Mouse (Mus musculus) lung, embryonic 14.5 days (tissue): ENCODE measurements at regions not wholly inside any gene's neighbourhood (a gene's known extent, or its start where the extent isn't known, plus 50 kb on each side); places are given as distances from the start of the nearest gene placed in this dataset.

Source experiments
- ATAC-seq: fragments of 200-750 bp; cut with Nextera tagmentation; 2 replicates; pipeline ENCODE4 v1.8.0; 2017; ENCODE audit warnings: mild to moderate bottlenecking, moderate TSS enrichment, moderate library complexity; ENCODE audit not compliant: insufficient read depth
- DNase-seq: peaks from one replicate; pipeline ENCODE4 v3.0.0-alpha.2; 2015
- H3K27ac ChIP-seq: fragments of 300-500 bp; sonication (generic); 2 replicates; pipeline ENCODE4 v1.5.1; 2014; ENCODE audit warnings: low read depth, mild to moderate bottlenecking, moderate library complexity
- H3K27me3 ChIP-seq: fragments of 300-500 bp; sonication (generic); 2 replicates; pipeline ENCODE4 v1.6.1; 2014; ENCODE audit warnings: low read length, control low read depth; ENCODE audit not compliant: insufficient read depth
- H3K36me3 ChIP-seq: fragments of 300-500 bp; sonication (generic); 2 replicates; pipeline ENCODE4 v1.6.1; 2014; ENCODE audit warnings: control low read depth; ENCODE audit not compliant: insufficient read depth
- H3K4me1 ChIP-seq: fragments of 300-500 bp; sonication (generic); 2 replicates; pipeline ENCODE4 v1.6.1; 2014; ENCODE audit warnings: antibody characterized with exemption, control low read depth; ENCODE audit not compliant: insufficient read depth
- H3K4me2 ChIP-seq: fragments of 300-500 bp; sonication (generic); 2 replicates; pipeline ENCODE4 v1.6.1; 2014; ENCODE audit warnings: mild to moderate bottlenecking
- H3K4me3 ChIP-seq: fragments of 300-500 bp; sonication (generic); 2 replicates; pipeline ENCODE4 v1.5.1; 2014; ENCODE audit warnings: low read depth, low read length
- H3K9ac ChIP-seq: fragments of 300-500 bp; sonication (generic); 2 replicates; pipeline ENCODE4 v1.6.1; 2014
- H3K9me3 ChIP-seq: fragments of 300-500 bp; sonication (generic); 2 replicates; pipeline ENCODE4 v1.6.1; 2016; ENCODE audit warnings: low read depth, low read length, control low read depth
- CTCF ChIP-seq: IDR thresholded peaks from 2 replicates; pipeline ENCODE4 v1.5.1; 2016; ENCODE audit warnings: antibody characterized with exemption, low read depth
- WGBS: fragments of 180-500 bp; shearing (Covaris S2); extraction: QIAGEN DNeasy Blood & Tissue Kit; methylation state at CpG from one replicate; pipeline ENCODE4 v1.1.7; 2014; 5-methylcytosine and 5-hydroxymethylcytosine counted together

GRCm38 (mm10) chr13:29109064-29109856 is 155.7 kb upstream of the Sox4 start:
- Histone ChIP-seq H3K27ac (no peak overlapping the region), H3K4me2 (no peak overlapping the region), H3K4me1 (no peaks in the 10 kb centered on the region), H3K9ac (no peak overlapping the region), H3K36me3 (no peaks in the 10 kb centered on the region), H3K9me3 (no peaks in the 10 kb centered on the region), H3K27me3 (no peaks in the 10 kb centered on the region), H3K4me3 (no peak overlapping the region)
- DNase-seq = no peak
- no peak for TF ChIP-seq CTCF
- ATAC-seq = no peak
- WGBS = 80% methylated on average over 18 of the region's 18 CpGs

GRCm38 (mm10) chr13:29108214-29108613 is 154.7 kb upstream of the Sox4 start:
- 74% methylated on average over 6 of the region's 6 CpGs for WGBS
- no peak for TF ChIP-seq CTCF
- Histone ChIP-seq H3K4me1 (no peaks in the 10 kb centered on the region), H3K4me3 (no peak overlapping the region), H3K4me2 (no peak overlapping the region), H3K36me3 (no peaks in the 10 kb centered on the region), H3K27ac (no peak overlapping the region), H3K9me3 (no peaks in the 10 kb centered on the region), H3K9ac (no peak overlapping the region), H3K27me3 (no peaks in the 10 kb centered on the region)
- DNase-seq (peak; percentile 24), ATAC-seq (no peak)

GRCm38 (mm10) chr13:29092166-29092565 is 138.7 kb upstream of the Sox4 start:
- Histone ChIP-seq H3K9ac (no peak overlapping the region), H3K4me2 (no peak overlapping the region), H3K9me3 (no peaks in the 10 kb centered on the region), H3K4me1 (no peaks in the 10 kb centered on the region), H3K27ac (no peak overlapping the region), H3K4me3 (no peak overlapping the region), H3K36me3 (no peaks in the 10 kb centered on the region), H3K27me3 (no peaks in the 10 kb centered on the region)
- TF ChIP-seq CTCF = no peak
- ATAC-seq (no peak), DNase-seq (no peak)
- WGBS = 83% methylated on average over 5 of the region's 5 CpGs

GRCm38 (mm10) chr13:29086854-29087253 is 133.3 kb upstream of the Sox4 start:
- Histone ChIP-seq H3K27me3 (no peaks in the 10 kb centered on the region), H3K4me2 (no peak overlapping the region), H3K4me3 (no peak overlapping the region), H3K9me3 (no peaks in the 10 kb centered on the region), H3K27ac (no peak overlapping the region), H3K36me3 (no peaks in the 10 kb centered on the region), H3K4me1 (no peaks in the 10 kb centered on the region), H3K9ac (no peak overlapping the region)
- DNase-seq = no peak
- WGBS = 73% methylated on average over 5 of the region's 5 CpGs
- ATAC-seq = no peak
- TF ChIP-seq CTCF = no peak

GRCm38 (mm10) chr13:29081064-29081463 is 127.6 kb upstream of the Sox4 start:
- no peak overlapping the region for H3K4me3 ChIP-seq
- peaks cover 4% of the 10 kb centered on the region; the same call in 1 of the 2 replicates for H3K4me1 ChIP-seq
- H3K4me2 ChIP-seq = no peak overlapping the region
- ATAC-seq (peak; percentile 73; the same call in 1 of the 2 replicates), DNase-seq (peak; percentile 27)
- H3K27ac ChIP-seq = no peak overlapping the region
- no peaks in the 10 kb centered on the region for H3K9me3 ChIP-seq
- no peaks in the 10 kb centered on the region for H3K36me3 ChIP-seq
- TF ChIP-seq CTCF = no peak
- 16% methylated on average over 2 of the region's 2 CpGs for WGBS
- no peak overlapping the region for H3K9ac ChIP-seq
- H3K27me3 ChIP-seq = no peaks in the 10 kb centered on the region

- ATAC-seq (no peak), DNase-seq (no peak)
- Histone ChIP-seq H3K9ac (no peak overlapping the region), H3K4me3 (no peak overlapping the region), H3K4me1 (peaks cover 4% of the 10 kb centered on the region; the same call in 1 of the 2 replicates), H3K27me3 (no peaks in the 10 kb centered on the region), H3K9me3 (no peaks in the 10 kb centered on the region), H3K4me2 (no peak overlapping the region), H3K36me3 (no peaks in the 10 kb centered on the region), H3K27ac (no peak overlapping the region)
- no peak for TF ChIP-seq CTCF
- WGBS = 94% methylated on average over 10 of the region's 10 CpGs
Measured at GRCm38 (mm10) chr13:29079841-29080240, 126.3 kb upstream of the Sox4 start.

GRCm38 (mm10) chr13:29073630-29074029 is 120.1 kb upstream of the Sox4 start:
- no peak for TF ChIP-seq CTCF
- no peaks in the 10 kb centered on the region for H3K36me3 ChIP-seq
- H3K9ac ChIP-seq = no peak overlapping the region
- H3K4me3 ChIP-seq = no peak overlapping the region
- no peak overlapping the region for H3K27ac ChIP-seq
- no peaks in the 10 kb centered on the region for H3K27me3 ChIP-seq
- no peaks in the 10 kb centered on the region for H3K4me1 ChIP-seq
- DNase-seq (no peak), ATAC-seq (no peak)
- WGBS = 83% methylated on average over 2 of the region's 2 CpGs
- no peaks in the 10 kb centered on the region for H3K9me3 ChIP-seq
- H3K4me2 ChIP-seq = no peak overlapping the region

GRCm38 (mm10) chr13:29063924-29064323 is 110.4 kb upstream of the Sox4 start:
- ATAC-seq (no peak), DNase-seq (peak; percentile 39)
- Histone ChIP-seq H3K27me3 (no peaks in the 10 kb centered on the region), H3K4me2 (no peak overlapping the region), H3K4me1 (no peaks in the 10 kb centered on the region), H3K9me3 (no peaks in the 10 kb centered on the region; the same call in 1 of the 2 replicates), H3K36me3 (no peaks in the 10 kb centered on the region), H3K9ac (no peak overlapping the region), H3K4me3 (no peak overlapping the region), H3K27ac (no peak overlapping the region)
- WGBS = 49% methylated on average over 5 of the region's 5 CpGs
- TF ChIP-seq CTCF = no peak
